Mouse (Mus musculus) inflammation-experienced regulatory T-cells, adult 16 weeks (primary cell): ENCODE results near the gene Mtmr1. TPM values are rescaled to one million over a fixed set of nuclear protein-coding genes. Genes with fewer than 3 reads are reported as not detected.

Source experiments
- polyA plus RNA-seq: library from polyadenylated mRNA; unstranded; fragments of 100-300 nt; shearing (Covaris generic); gene quantifications from one replicate; pipeline ENCODE4 v1.2.1, GENCODE M21; 2017

Mtmr1 gene
- polyA plus RNA-seq = 8.3 TPM

GRCm38 (mm10) chrX:71364554-71364991 is at the start of gene Mtmr1:
TSS of gene Mtmr1 (plus strand) at chrX:71364760.

Other genes with a start within 250 kb of the Mtmr1 start
- 12.5 TPM for gene Mtm1, start 154.0 kb upstream of the Mtmr1 start, polyA plus RNA-seq
- 27.8 TPM for gene Cd99l2, start 128.1 kb downstream of the Mtmr1 start, polyA plus RNA-seq
- 22.6 TPM for gene Hmgb3, start 191.2 kb downstream of the Mtmr1 start, polyA plus RNA-seq